Mouse (Mus musculus) C2C12 (cell line): ENCODE measurements around the gene Dab2ip.

Source experiments
- CEBPB ChIP-seq: IDR thresholded peaks from one replicate; pipeline ENCODE4 v1.6.1; 2011; ENCODE audit warnings: low read depth, mild to moderate bottlenecking, control low read depth, moderate library complexity
- CTCF ChIP-seq: IDR thresholded peaks from one replicate; pipeline ENCODE4 v1.5.1; 2011; ENCODE audit not compliant: control insufficient read depth, insufficient read depth, insufficient read length
- FOSL1 ChIP-seq: IDR thresholded peaks from one replicate; pipeline ENCODE4 v1.8.0; 2011; ENCODE audit warnings: mild to moderate bottlenecking, low read length; ENCODE audit not compliant: poor library complexity, insufficient read depth, severe bottlenecking
- MAX ChIP-seq: IDR thresholded peaks from one replicate; pipeline ENCODE4 v1.6.1; 2011; ENCODE audit warnings: mild to moderate bottlenecking, control low read depth
- MYOD1 ChIP-seq: IDR thresholded peaks from one replicate; pipeline ENCODE4 v1.6.1; 2011; ENCODE audit warnings: low read depth; ENCODE audit not compliant: control insufficient read depth, insufficient read length
- MYOG ChIP-seq: IDR thresholded peaks from one replicate; pipeline ENCODE4 v1.6.1; 2011; ENCODE audit not compliant: control insufficient read depth, insufficient read length; ENCODE audit errors: extremely low read depth
- USF1 ChIP-seq: IDR thresholded peaks from one replicate; pipeline ENCODE4 v1.6.1; 2011; ENCODE audit warnings: low read depth, mild to moderate bottlenecking, control low read depth, moderate library complexity

GRCm38 (mm10) chr2:35692272-35692900, 134.3 kb downstream of the Dab2ip start:
- no peak for TF ChIP-seq FOSL1
- no peak for TF ChIP-seq CTCF
- TF ChIP-seq MAX = no peak
- no peak for TF ChIP-seq USF1
- TF ChIP-seq MYOG = no peak
- no peak for TF ChIP-seq CEBPB
- TF ChIP-seq MYOD1 = no peak
